Mouse (Mus musculus) ES-Bruce4 (cell line): Measurements from ENCODE around the gene Catsper3.

Experiments used
- CTCF ChIP-seq: IDR thresholded peaks from one replicate; pipeline ENCODE4 v1.8.1; 2011; ENCODE audit warnings: low read depth, low read length
- POLR2A ChIP-seq: IDR thresholded peaks from one replicate; pipeline ENCODE4 v1.8.1; 2011; ENCODE audit warnings: low read length; ENCODE audit not compliant: insufficient read depth

DNA sequence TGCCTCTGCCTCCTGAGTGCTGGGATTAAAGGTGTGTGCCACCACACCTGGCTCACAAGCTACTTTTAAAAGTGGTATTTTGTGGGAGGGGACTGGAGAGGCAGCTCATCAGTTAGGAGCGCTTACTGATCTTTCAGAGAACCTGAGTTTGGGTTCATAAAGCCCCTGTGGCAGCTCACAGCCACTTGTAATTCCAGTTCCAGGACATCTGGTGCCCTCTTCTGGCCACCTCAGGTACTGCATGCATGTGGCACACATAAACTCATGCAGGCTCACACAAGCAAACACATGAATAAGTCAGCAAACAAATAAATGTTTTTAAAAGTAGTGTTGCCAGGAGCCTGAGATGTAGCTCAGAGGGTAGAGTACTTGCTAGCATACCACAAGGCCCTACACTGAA, 59.3 kb downstream of the Catsper3 start:
- TF ChIP-seq CTCF (peak; percentile 40), POLR2A (no peak)
